Mouse (Mus musculus): ENCODE measurements at regions not wholly inside any gene's neighbourhood (a gene's known extent, or its start where the extent isn't known, plus 50 kb on each side); places are given as distances from the start of the nearest gene placed in this dataset.

DNA sequence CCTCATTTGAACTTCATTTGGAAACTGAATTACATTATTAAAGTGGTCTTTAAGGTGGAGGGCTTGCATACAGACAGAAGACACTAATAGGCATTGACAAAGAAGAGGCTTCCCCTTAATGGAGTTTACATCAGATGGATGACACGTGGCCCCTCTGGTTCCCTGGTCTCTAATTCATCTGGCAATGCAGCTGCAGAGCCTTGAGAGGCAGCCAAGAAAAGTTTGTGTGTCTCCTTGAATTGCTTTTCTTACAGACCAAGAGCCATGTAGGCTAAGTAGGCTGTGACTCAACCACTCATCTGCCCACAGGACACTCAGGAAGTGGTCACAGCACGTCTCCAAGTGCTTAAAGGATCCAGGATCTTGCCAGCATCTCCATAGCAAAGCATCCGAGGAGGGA, 183.8 kb downstream of the Pdcd6ip start:
- TF ChIP-seq CTCF (IDR thresholded peaks at IDR 0.05; ENCODE audit: low read depth) (no peak), EP300 (IDR thresholded peaks at IDR 0.05; ENCODE audit: low read depth) (no peak)

Data from liver, postnatal 0 days (tissue).